Mouse (Mus musculus) thymus, adult 2 months (tissue): ENCODE results near the gene Stk17b. TPM values are rescaled to one million over a fixed set of nuclear protein-coding genes. Genes with fewer than 3 reads are reported as not detected.

ENCODE experiments used
- DNase-seq: peaks from one replicate; pipeline ENCODE4 v3.0.0; 2021
- H3K27ac ChIP-seq: fragments of 200-500 bp; 2 replicates; pipeline ENCODE4 v1.5.1; 2012; ENCODE audit warnings: low read length, control low read depth; ENCODE audit not compliant: control insufficient read depth, insufficient read depth
- H3K27me3 ChIP-seq: fragments of 200-500 bp; 2 replicates; pipeline ENCODE4 v1.6.1; 2012; ENCODE audit warnings: mild to moderate bottlenecking, low read length, moderate library complexity, mixed read lengths; ENCODE audit not compliant: control insufficient read depth, insufficient read depth
- H3K36me3 ChIP-seq: fragments of 200-500 bp; 2 replicates; pipeline ENCODE4 v1.6.1; 2012; ENCODE audit warnings: mild to moderate bottlenecking, low read length, moderate library complexity; ENCODE audit not compliant: control insufficient read depth, insufficient read depth
- H3K4me1 ChIP-seq: fragments of 200-500 bp; replicated peaks from 2 replicates; pipeline ENCODE4 v1.6.1; 2012; ENCODE audit warnings: low read length; ENCODE audit not compliant: control insufficient read depth, insufficient read depth
- H3K4me3 ChIP-seq: fragments of 200-500 bp; 2 replicates; pipeline ENCODE4 v1.5.1; 2012; ENCODE audit warnings: mild to moderate bottlenecking, low read length, control low read depth, moderate library complexity; ENCODE audit not compliant: control insufficient read depth, insufficient read depth
- CTCF ChIP-seq: fragments of 200-500 bp; IDR thresholded peaks from 2 replicates; pipeline ENCODE4 v1.5.1; 2012; ENCODE audit warnings: mild to moderate bottlenecking, control low read depth, low read length, moderate library complexity, borderline replicate concordance; ENCODE audit not compliant: control insufficient read depth, poor library complexity, insufficient read depth; ENCODE audit errors: extremely low read depth
- POLR2A ChIP-seq: fragments of 200-500 bp; IDR thresholded peaks from 2 replicates; pipeline ENCODE4 v1.6.1; 2012; ENCODE audit warnings: mild to moderate bottlenecking, low read length, control low read depth, moderate library complexity; ENCODE audit not compliant: control insufficient read depth, poor library complexity, insufficient read depth; ENCODE audit errors: extremely low read depth
- WGBS: fragments of 180-500 bp; shearing (Covaris S2); methylation state at CpG from one replicate; pipeline ENCODE4 v1.1.7; 2018; 5-methylcytosine and 5-hydroxymethylcytosine counted together
- polyA plus RNA-seq: library from polyadenylated mRNA; depleted of rRNA; stranded (reverse); fragments of >200 nt; gene quantifications from 2 replicates; pipeline ENCODE4 v1.2.3, GENCODE M21; 2012

The Stk17b gene
- polyA plus RNA-seq, 1 experiment, result 33.1 TPM

DNA sequence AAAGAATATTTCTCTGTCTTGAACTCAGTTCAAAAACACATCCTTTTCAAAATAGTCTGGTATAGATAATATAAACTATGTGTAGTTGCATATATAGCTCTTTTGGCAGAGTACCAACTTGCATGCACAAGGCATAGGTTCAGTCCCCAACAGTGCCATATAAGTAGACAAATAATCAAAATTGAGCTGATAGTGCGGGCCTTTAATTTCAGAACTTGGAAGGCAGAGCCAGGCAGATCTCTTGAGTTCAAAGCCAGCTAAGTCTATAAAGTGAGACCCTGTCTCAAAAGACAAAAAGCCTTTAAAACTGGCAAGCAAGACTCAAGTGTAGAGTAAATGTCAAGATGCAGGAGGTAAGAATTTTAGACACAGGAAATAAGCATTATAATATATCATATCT is 2.1 kb downstream of the Stk17b start:
- no peaks in the 10 kb centered on the region for H3K36me3 ChIP-seq
- no peaks in the 10 kb centered on the region; the same call in 1 of the 2 replicates for H3K4me1 ChIP-seq
- TF ChIP-seq POLR2A, result no peak
- TF ChIP-seq CTCF, result no peak
- 88% methylated on average over 1 of the region's 1 CpGs for whole genome bisulfite sequencing
- H3K27ac ChIP-seq, result no peak overlapping the region
- H3K4me3 ChIP-seq, result no peak overlapping the region
- DNase-seq, result no peak
- H3K27me3 ChIP-seq, result no peaks in the 10 kb centered on the region

DNA sequence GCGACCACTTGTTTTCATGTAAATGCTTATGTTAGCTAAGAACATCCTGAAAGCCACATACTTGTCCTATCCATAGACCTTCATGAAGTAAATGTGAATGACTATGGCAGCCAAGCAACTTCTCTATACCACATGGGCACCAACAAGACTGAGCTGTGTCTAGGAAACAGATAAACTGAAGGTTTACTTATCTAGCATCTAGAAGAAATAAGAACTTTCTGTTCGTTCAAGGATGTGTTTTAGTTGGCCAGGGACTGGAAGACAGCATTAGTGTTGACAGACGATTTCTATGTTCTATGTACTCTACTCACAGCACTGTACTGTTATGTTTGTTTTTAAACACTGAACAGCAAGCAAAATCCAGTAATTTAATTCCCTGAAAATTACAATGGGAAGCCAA is 2.9 kb downstream of the Stk17b start:
- Histone ChIP-seq H3K27ac (peak overlapping the region; percentile 79), H3K4me3 (no peak overlapping the region), H3K4me1 (no peaks in the 10 kb centered on the region; the same call in 1 of the 2 replicates), H3K27me3 (no peaks in the 10 kb centered on the region), H3K36me3 (no peaks in the 10 kb centered on the region)
- WGBS, result 43% methylated on average over 3 of the region's 3 CpGs
- DNase-seq, result no peak
- TF ChIP-seq CTCF (no peak), POLR2A (no peak)

DNA sequence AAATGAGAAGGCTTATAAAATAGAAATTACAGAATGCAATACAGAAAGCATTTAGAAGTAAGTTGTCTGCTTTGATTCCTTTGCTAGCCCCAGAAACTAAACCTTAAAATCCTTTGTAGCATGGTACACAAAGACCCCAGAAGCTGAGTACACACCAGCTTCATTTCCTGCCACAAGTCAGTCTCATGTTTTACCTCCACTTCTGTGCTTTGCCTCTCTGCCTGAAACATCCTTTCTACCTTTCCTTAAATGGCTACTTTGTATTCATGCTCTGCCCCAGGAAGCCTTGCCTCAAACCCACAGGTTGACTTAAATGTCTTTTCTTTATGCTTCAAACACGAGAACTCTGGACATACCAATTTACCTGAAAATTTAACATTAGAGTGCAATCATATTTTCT is 3.7 kb downstream of the Stk17b start:
- DNase-seq, result peak; percentile 48

DNA sequence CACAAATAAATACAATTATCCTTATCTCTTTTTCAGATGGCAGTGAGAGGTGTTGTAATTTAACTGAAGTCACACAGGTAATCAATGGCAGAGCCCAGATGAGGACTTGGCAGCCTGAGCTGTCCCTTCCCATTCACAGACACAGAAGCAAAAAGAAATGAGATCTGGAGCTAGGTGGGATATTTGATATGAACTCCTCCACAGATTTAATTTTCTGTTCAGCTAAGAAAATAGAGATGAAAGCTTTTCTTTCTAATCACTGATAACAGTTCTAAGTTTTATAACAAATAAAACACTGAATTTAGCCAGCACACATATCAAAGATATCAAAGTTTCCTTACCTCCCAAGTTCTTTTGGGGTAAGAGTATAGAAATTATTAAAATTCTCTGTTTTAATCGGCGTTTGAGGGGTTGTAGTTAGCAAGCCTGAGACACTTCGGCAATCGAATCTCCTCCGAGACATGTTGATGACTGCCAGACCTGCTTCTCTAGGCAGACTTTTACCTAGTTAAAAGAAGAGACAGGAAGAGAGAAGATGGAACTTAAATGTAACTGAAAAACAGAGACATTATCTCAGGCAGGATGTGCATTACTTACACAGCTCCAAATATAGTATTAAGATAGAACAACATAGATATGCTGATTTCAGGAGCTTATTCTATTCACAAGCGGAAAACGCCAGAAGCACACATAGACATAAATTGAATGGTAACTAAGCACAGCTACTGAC is 8.7 kb downstream of the Stk17b start:
- Histone ChIP-seq H3K27me3 (no peaks in the 10 kb centered on the region), H3K4me3 (no peak overlapping the region), H3K27ac (peak overlapping the region; percentile 79), H3K4me1 (peaks cover 6% of the 10 kb centered on the region), H3K36me3 (peaks cover 13% of the 10 kb centered on the region)
- peak; percentile 41 for DNase-seq
- TF ChIP-seq CTCF, result no peak
- no peak for TF ChIP-seq POLR2A
- WGBS, result 29% methylated on average over 7 of the region's 7 CpGs

More for the DNA sequence above, 3.7 kb downstream of the Stk17b start:
- TF ChIP-seq POLR2A (no peak), CTCF (no peak)
- no peaks in the 10 kb centered on the region for H3K36me3 ChIP-seq
- no peaks in the 10 kb centered on the region for H3K27me3 ChIP-seq
- H3K4me3 ChIP-seq, result no peak overlapping the region
- H3K27ac ChIP-seq, result no peak overlapping the region; the same call in 1 of the 2 replicates
- WGBS, result 7% methylated on average over 1 of the region's 1 CpGs
- H3K4me1 ChIP-seq, result no peaks in the 10 kb centered on the region; the same call in 1 of the 2 replicates

DNA sequence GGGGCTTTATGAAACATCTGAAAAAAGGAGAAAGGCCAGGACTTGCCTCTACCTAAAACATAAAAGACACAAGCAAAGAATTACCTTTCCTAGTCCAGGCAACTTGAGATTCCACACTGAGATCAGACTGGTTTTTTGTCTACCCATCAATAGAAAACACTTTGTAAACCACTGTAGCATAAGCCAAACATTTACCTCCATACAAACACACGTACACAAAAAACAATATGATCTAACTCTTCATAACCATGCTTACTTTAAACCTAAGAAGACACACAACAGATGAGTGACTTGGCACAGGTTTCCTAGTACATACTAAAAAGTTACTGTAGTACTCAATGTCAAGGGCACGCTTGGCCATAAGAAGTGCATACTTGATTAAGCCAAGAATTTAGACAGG is 9.5 kb downstream of the Stk17b start:
- no peaks in the 10 kb centered on the region for H3K27me3 ChIP-seq
- H3K36me3 ChIP-seq, result peaks cover 21% of the 10 kb centered on the region
- 85% methylated on average over 2 of the region's 2 CpGs for WGBS
- DNase-seq, result no peak
- no peak overlapping the region; the same call in 1 of the 2 replicates for H3K27ac ChIP-seq
- peaks cover 6% of the 10 kb centered on the region for H3K4me1 ChIP-seq
- TF ChIP-seq CTCF, result no peak
- no peak for TF ChIP-seq POLR2A
- H3K4me3 ChIP-seq, result no peak overlapping the region

DNA sequence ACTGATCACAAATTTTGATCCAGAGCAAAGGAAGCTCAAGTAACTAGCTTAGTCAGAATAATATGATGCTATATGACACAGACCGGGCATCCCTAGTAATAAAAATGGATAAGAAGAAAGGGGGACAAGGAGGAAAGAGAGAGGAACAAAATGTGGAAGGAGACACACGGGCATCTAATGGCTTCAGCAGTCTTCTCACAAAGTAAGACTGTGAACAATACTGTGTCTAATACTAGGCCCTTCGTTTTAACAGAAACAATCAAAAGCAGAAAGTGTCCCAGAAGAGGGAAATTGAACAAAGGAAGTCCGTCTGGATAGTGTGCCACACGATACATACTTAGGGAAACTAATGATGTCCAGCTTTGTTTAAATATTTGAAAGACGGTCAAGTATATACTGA is 10.0 kb downstream of the Stk17b start:
- TF ChIP-seq CTCF (no peak), POLR2A (no peak)
- H3K27ac ChIP-seq, result peak overlapping the region; percentile 35; the same call in 1 of the 2 replicates
- 69% methylated on average over 6 of the region's 6 CpGs for WGBS
- peaks cover 8% of the 10 kb centered on the region for H3K4me1 ChIP-seq
- no peaks in the 10 kb centered on the region for H3K27me3 ChIP-seq
- DNase-seq, result no peak
- H3K36me3 ChIP-seq, result peaks cover 26% of the 10 kb centered on the region
- H3K4me3 ChIP-seq, result no peak overlapping the region

DNA sequence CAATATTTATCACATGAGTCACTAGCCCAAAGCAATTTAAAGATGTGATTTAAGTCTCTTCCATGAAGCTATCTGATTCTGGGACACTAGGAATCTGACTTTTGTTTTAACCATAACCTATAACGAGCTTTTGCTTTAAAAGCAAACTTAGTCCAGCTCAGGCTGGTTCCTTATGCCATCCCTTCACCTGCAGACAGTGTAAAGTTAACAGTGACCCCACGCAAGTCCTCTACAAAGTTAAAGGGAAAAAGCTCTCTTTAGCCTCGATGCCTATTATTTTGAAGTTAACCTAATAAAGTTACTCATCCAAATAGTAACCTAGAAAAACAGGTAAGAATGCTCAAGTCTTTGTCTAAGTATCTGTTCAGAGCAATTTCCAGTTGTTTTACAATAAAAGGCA is 10.5 kb downstream of the Stk17b start:
- H3K4me3 ChIP-seq, result no peak overlapping the region
- no peaks in the 10 kb centered on the region for H3K27me3 ChIP-seq
- peaks cover 30% of the 10 kb centered on the region for H3K36me3 ChIP-seq
- TF ChIP-seq POLR2A, result no peak
- no peak for TF ChIP-seq CTCF
- peaks cover 8% of the 10 kb centered on the region for H3K4me1 ChIP-seq
- no peak for DNase-seq
- 48% methylated on average over 3 of the region's 3 CpGs for WGBS
- no peak overlapping the region; the same call in 1 of the 2 replicates for H3K27ac ChIP-seq
